Mouse (Mus musculus): ENCODE measurements around the gene Mapk11. TPM values are rescaled to one million over a fixed set of nuclear protein-coding genes. Genes with fewer than 3 reads are reported as not detected.
A peak's percentile ranks its signal among the peaks of the same experiment; 100 is the strongest.

Gene Mapk11
- polyA plus RNA-seq, 1 experiment from 2014 or later, result 9.6 TPM

- Histone ChIP-seq H3K4me1 (replicated peaks; ENCODE audit: control insufficient read depth, insufficient read depth, low read length) (peaks cover 15% of the 10 kb centered on the region), H3K27ac (ENCODE audit: low read length) (peak within 1 kb of the TSS; percentile 86), H3K9ac (ENCODE audit: low read length) (peak within 1 kb of the TSS; percentile 87), H3K9me3 (ENCODE audit: control insufficient read depth, low read length) (no peaks in the 10 kb centered on the region), H3K4me3 (ENCODE audit: low read length) (peak within 1 kb of the TSS; percentile 78), H3K36me3 (ENCODE audit: control insufficient read depth, insufficient read depth, low read length) (0 out of 2 replicates have a peak, but pooled peaks cover 2% of the 10 kb centered on the region), H3K27me3 (ENCODE audit: control insufficient read depth, insufficient read depth, low read depth, low read length) (no peaks in the 10 kb centered on the region), H3K4me2 (ENCODE audit: low read depth, low read length) (peak within 1 kb of the TSS; percentile 93)
- ATAC-seq (ENCODE audit: low read depth), result peak; percentile 87
- WGBS, result 2% methylated on average over 36 of the region's 36 CpGs
Observed at GRCm38 (mm10) chr15:89128382-89129350, 20.8 kb downstream of the Mapk11 start, which contains the start of gene Hdac10. Gene Hdac10 (minus strand): TSS chr15:89128700.

- 0 out of 2 replicates have a peak, but pooled peaks cover 2% of the 10 kb centered on the region for H3K36me3 ChIP-seq (ENCODE audit: control insufficient read depth, insufficient read depth, low read length)
Observed at GRCm38 (mm10) chr15:89127364-89127940, 22.0 kb downstream of the Mapk11 start.

GRCm38 (mm10) chr15:89126622-89127021 is 22.8 kb downstream of the Mapk11 start:
- peaks cover 26% of the 10 kb centered on the region for H3K4me1 ChIP-seq (replicated peaks; ENCODE audit: control insufficient read depth, insufficient read depth, low read length)
- ATAC-seq (ENCODE audit: low read depth), result no peak
- H3K36me3 ChIP-seq (ENCODE audit: control insufficient read depth, insufficient read depth, low read length), result 0 out of 2 replicates have a peak, but pooled peaks cover 2% of the 10 kb centered on the region
- no peaks in the 10 kb centered on the region for H3K9me3 ChIP-seq (ENCODE audit: control insufficient read depth, low read length)
- H3K4me3 ChIP-seq (ENCODE audit: low read length), result no peak overlapping the region
- H3K27me3 ChIP-seq (ENCODE audit: control insufficient read depth, insufficient read depth, low read depth, low read length), result no peaks in the 10 kb centered on the region
- no peak overlapping the region for H3K9ac ChIP-seq (ENCODE audit: low read length)
- WGBS, result 82% methylated on average over 8 of the region's 8 CpGs
- H3K4me2 ChIP-seq (ENCODE audit: low read depth, low read length), result no peak overlapping the region
- H3K27ac ChIP-seq (ENCODE audit: low read length), result no peak overlapping the region

More at GRCm38 (mm10) chr15:89127364-89127940, 22.0 kb downstream of the Mapk11 start:
- Histone ChIP-seq H3K4me2 (ENCODE audit: low read depth, low read length) (peak overlapping the region; percentile 93), H3K9me3 (ENCODE audit: control insufficient read depth, low read length) (no peaks in the 10 kb centered on the region), H3K4me1 (replicated peaks; ENCODE audit: control insufficient read depth, insufficient read depth, low read length) (peaks cover 19% of the 10 kb centered on the region), H3K27ac (ENCODE audit: low read length) (no peak overlapping the region), H3K9ac (ENCODE audit: low read length) (peak overlapping the region; percentile 87), H3K4me3 (ENCODE audit: low read length) (peak overlapping the region; percentile 78), H3K27me3 (ENCODE audit: control insufficient read depth, insufficient read depth, low read depth, low read length) (no peaks in the 10 kb centered on the region)
- ATAC-seq (ENCODE audit: low read depth), result no peak
- 84% methylated on average over 8 of the region's 8 CpGs for WGBS

DNA sequence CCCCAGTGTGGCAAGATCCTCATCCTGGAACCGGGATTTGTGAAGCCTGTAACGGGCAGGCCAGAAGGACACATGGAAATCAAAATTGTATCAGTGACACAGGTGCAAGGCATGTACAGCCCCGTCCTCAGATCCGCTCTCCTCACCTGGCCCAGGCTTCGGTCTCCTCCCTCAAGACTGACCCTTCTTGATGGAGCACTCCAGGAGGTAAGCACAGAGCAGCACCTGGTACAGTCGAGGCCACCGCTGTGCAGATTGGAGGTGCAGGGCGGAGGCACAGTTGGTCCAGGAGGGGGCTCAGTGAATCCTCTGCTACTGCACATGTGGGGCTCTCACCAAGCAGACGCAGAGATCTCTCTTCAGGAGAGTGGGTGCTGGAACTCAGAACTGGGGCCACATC is 24.1 kb downstream of the Mapk11 start:
- 0 out of 2 replicates have a peak, but pooled peaks cover 2% of the 10 kb centered on the region for H3K36me3 ChIP-seq (ENCODE audit: control insufficient read depth, insufficient read depth, low read length)

GRCm38 (mm10) chr15:89124312-89124711 is 25.1 kb downstream of the Mapk11 start:
- H3K4me2 ChIP-seq (ENCODE audit: low read depth, low read length), result no peak overlapping the region
- H3K27ac ChIP-seq (ENCODE audit: low read length), result no peak overlapping the region
- WGBS, result 81% methylated on average over 3 of the region's 3 CpGs
- H3K9me3 ChIP-seq (ENCODE audit: control insufficient read depth, low read length), result no peaks in the 10 kb centered on the region
- H3K27me3 ChIP-seq (ENCODE audit: control insufficient read depth, insufficient read depth, low read depth, low read length), result no peaks in the 10 kb centered on the region
- peaks cover 2% of the 10 kb centered on the region; the same call in 1 of the 2 replicates for H3K36me3 ChIP-seq (ENCODE audit: control insufficient read depth, insufficient read depth, low read length)
- no peak for ATAC-seq (ENCODE audit: low read depth)
- H3K4me1 ChIP-seq (replicated peaks; ENCODE audit: control insufficient read depth, insufficient read depth, low read length), result peaks cover 35% of the 10 kb centered on the region
- no peak overlapping the region for H3K9ac ChIP-seq (ENCODE audit: low read length)
- H3K4me3 ChIP-seq (ENCODE audit: low read length), result no peak overlapping the region

More for the DNA sequence above, 24.1 kb downstream of the Mapk11 start:
- no peak overlapping the region for H3K4me2 ChIP-seq (ENCODE audit: low read depth, low read length)
- H3K9ac ChIP-seq (ENCODE audit: low read length), result no peak overlapping the region
- no peaks in the 10 kb centered on the region for H3K27me3 ChIP-seq (ENCODE audit: control insufficient read depth, insufficient read depth, low read depth, low read length)
- H3K27ac ChIP-seq (ENCODE audit: low read length), result no peak overlapping the region
- peaks cover 35% of the 10 kb centered on the region for H3K4me1 ChIP-seq (replicated peaks; ENCODE audit: control insufficient read depth, insufficient read depth, low read length)
- H3K4me3 ChIP-seq (ENCODE audit: low read length), result no peak overlapping the region
- 89% methylated on average over 9 of the region's 9 CpGs for WGBS
- ATAC-seq (ENCODE audit: low read depth), result no peak
- H3K9me3 ChIP-seq (ENCODE audit: control insufficient read depth, low read length), result no peaks in the 10 kb centered on the region

DNA sequence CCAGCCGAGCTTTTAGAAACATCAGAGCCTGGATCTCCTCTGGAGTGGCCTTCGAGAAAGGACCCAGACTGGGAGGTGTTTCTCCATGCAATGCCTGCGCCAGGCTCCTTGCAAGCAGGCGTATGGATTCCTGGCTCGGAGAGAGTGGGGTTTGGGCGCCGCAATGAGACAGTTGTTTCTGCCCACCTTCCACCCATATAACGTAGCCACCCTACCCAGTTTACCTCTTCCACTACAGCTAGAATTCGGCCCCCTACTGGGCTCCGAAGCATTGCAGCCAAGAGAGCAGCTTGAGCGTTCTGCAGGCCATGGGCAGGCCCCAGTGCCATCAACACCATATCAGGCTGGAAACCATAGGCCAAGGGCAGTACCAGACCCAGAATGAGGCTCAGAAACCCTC is 25.8 kb downstream of the Mapk11 start:
- H3K4me2 ChIP-seq (ENCODE audit: low read depth, low read length), result peak overlapping the region; percentile 95
- H3K36me3 ChIP-seq (ENCODE audit: control insufficient read depth, insufficient read depth, low read length), result peaks cover 5% of the 10 kb centered on the region; the same call in 1 of the 2 replicates
- peak overlapping the region; percentile 83 for H3K9ac ChIP-seq (ENCODE audit: low read length)
- 0 out of 2 replicates have a peak, but pooled peaks have one; percentile 12 for ATAC-seq (ENCODE audit: low read depth)
- no peaks in the 10 kb centered on the region for H3K9me3 ChIP-seq (ENCODE audit: control insufficient read depth, low read length)
- H3K4me1 ChIP-seq (replicated peaks; ENCODE audit: control insufficient read depth, insufficient read depth, low read length), result peaks cover 32% of the 10 kb centered on the region
- peak overlapping the region; percentile 78 for H3K4me3 ChIP-seq (ENCODE audit: low read length)
- H3K27ac ChIP-seq (ENCODE audit: low read length), result peak overlapping the region; percentile 39
- 23% methylated on average over 11 of the region's 11 CpGs for WGBS
- H3K27me3 ChIP-seq (ENCODE audit: control insufficient read depth, insufficient read depth, low read depth, low read length), result no peaks in the 10 kb centered on the region

DNA sequence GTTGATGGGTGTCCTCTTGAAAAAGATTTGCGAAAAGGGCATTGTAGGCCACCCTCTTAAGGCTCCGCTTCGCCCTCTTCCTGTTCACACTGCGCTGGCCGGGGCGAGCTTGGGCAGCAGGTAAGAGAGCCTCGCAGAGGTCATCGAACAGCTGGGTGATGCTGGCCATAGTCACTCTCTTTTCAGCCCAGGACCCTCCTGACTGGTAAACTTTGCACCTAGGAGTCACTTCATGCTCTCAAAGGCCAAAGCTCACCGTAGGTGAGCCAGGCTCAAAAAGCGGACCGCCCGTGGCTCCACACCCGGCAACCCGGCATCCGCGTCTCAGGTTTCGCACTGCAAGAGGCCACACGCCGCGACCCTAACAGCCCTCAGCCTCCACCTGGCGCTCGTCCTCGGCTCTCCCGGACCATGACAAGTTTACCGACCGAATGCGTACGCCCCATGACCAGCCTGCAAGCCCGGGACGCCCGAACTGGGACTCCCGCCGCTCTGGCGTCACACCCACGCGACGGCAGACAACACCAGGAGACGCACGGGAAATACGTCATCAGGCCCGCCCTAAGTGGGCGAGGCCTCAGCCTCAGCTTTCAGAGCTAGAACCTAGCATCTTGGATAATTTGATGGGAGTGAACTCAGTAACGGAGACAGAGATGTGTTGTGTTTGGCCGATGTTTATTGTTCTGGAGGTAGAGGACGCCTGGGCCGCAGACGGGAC is 26.6 kb downstream of the Mapk11 start, which contains the start of gene Tubgcp6:
TSS of gene Tubgcp6 (minus strand) at position 464 of the 718 bp plus-strand sequence.
- peaks cover 5% of the 10 kb centered on the region; the same call in 1 of the 2 replicates for H3K36me3 ChIP-seq (ENCODE audit: control insufficient read depth, insufficient read depth, low read length)
- no peaks in the 10 kb centered on the region for H3K27me3 ChIP-seq (ENCODE audit: control insufficient read depth, insufficient read depth, low read depth, low read length)
- peak within 1 kb of the TSS; percentile 83 for H3K9ac ChIP-seq (ENCODE audit: low read length)
- H3K4me2 ChIP-seq (ENCODE audit: low read depth, low read length), result peak within 1 kb of the TSS; percentile 95
- ATAC-seq (ENCODE audit: low read depth), result peak; percentile 88
- peak within 1 kb of the TSS; percentile 78 for H3K4me3 ChIP-seq (ENCODE audit: low read length)
- no peaks in the 10 kb centered on the region for H3K9me3 ChIP-seq (ENCODE audit: control insufficient read depth, low read length)
- WGBS, result under 1% methylated on average over 47 of the region's 47 CpGs
- H3K27ac ChIP-seq (ENCODE audit: low read length), result peak within 1 kb of the TSS; percentile 39
- peaks cover 28% of the 10 kb centered on the region for H3K4me1 ChIP-seq (replicated peaks; ENCODE audit: control insufficient read depth, insufficient read depth, low read length)

DNA sequence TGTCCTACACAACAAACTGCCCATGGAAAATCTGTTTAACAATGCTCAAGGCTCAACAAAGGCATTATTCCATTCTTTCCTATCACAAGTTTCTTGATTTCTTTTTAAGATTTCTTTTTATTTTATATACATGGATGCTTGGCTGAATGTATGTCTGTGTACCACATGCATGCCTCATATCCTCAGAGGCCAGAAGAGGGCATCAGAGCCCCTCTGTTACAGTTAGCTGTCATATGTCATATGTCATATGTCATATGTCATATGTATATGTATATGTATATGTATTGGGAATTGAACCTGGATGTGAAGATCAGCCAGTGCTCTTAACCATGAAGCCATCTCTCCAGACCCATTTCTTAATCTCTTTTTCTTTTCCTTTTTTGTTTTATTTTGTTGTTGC is 31.4 kb downstream of the Mapk11 start:
- H3K27me3 ChIP-seq (ENCODE audit: control insufficient read depth, insufficient read depth, low read depth, low read length), result no peaks in the 10 kb centered on the region
- ATAC-seq (ENCODE audit: low read depth), result no peak
- H3K4me1 ChIP-seq (replicated peaks; ENCODE audit: control insufficient read depth, insufficient read depth, low read length), result peaks cover 16% of the 10 kb centered on the region
- H3K4me3 ChIP-seq (ENCODE audit: low read length), result no peak overlapping the region
- no peak overlapping the region for H3K9ac ChIP-seq (ENCODE audit: low read length)
- no peak overlapping the region for H3K4me2 ChIP-seq (ENCODE audit: low read depth, low read length)
- H3K36me3 ChIP-seq (ENCODE audit: control insufficient read depth, insufficient read depth, low read length), result peaks cover 24% of the 10 kb centered on the region
- no peak overlapping the region for H3K27ac ChIP-seq (ENCODE audit: low read length)
- H3K9me3 ChIP-seq (ENCODE audit: control insufficient read depth, low read length), result no peaks in the 10 kb centered on the region

Data from lung, embryonic 16.5 days (tissue).